Mouse (Mus musculus) adrenal gland, adult (tissue): ENCODE measurements at regions not wholly inside any gene's neighbourhood (a gene's known extent, or its start where the extent isn't known, plus 50 kb on each side); places are given as distances from the start of the nearest gene placed in this dataset.

Experiments
- DNase-seq, 2 experiments: peaks; one replicate each; pipeline ENCODE4 v3.0.0; 2022 to 2023; ENCODE audit warnings: low spot score in 1 of 2; ENCODE audit not compliant: inconsistent age in 2 of 2

GRCm38 (mm10) chr2:99236968-99237367 lies 569.9 kb upstream of the Gm10800 start:
- DNase-seq: peak; percentile 14 to 71
